Mouse (Mus musculus) small intestine, adult 2 months (tissue): ENCODE results near the gene Olfr222.

Experiments
- CTCF ChIP-seq: fragments of 200-500 bp; IDR thresholded peaks from 2 replicates; pipeline ENCODE4 v1.5.1; 2012; ENCODE audit warnings: low read depth, mild to moderate bottlenecking, control low read depth, inconsistent platforms, low read length, moderate library complexity, mixed read lengths; ENCODE audit not compliant: insufficient replicate concordance, insufficient read length; ENCODE audit errors: extremely low read depth
- POLR2A ChIP-seq: fragments of 200-500 bp; IDR thresholded peaks from 2 replicates; pipeline ENCODE4 v1.6.1; 2012; ENCODE audit warnings: low read depth, mild to moderate bottlenecking, control low read depth, inconsistent platforms, low read length, moderate library complexity

- TF ChIP-seq CTCF (no peak), POLR2A (no peak)
These were observed 8.5 kb upstream of the Olfr222 start for GRCm38 (mm10) chr11:59584539-59584938.
